Mouse (Mus musculus) brain, embryonic 14.5 days (tissue): Measurements from ENCODE around the gene Pum1.

Experiments
- CTCF ChIP-seq: fragments of 200-500 bp; IDR thresholded peaks from 2 replicates; pipeline ENCODE4 v1.5.1; 2012; ENCODE audit warnings: inconsistent platforms, mild to moderate bottlenecking, moderate library complexity, borderline replicate concordance; ENCODE audit not compliant: insufficient read depth, insufficient read length; ENCODE audit errors: extremely low read depth
- POLR2A ChIP-seq: fragments of 200-500 bp; IDR thresholded peaks from 2 replicates; pipeline ENCODE4 v1.6.1; 2012; ENCODE audit warnings: mild to moderate bottlenecking, inconsistent platforms, borderline replicate concordance; ENCODE audit not compliant: poor library complexity, insufficient read depth, insufficient read length, severe bottlenecking; ENCODE audit errors: extremely low read depth

- no peak for TF ChIP-seq CTCF
- TF ChIP-seq POLR2A, result no peak
These were observed 136.5 kb downstream of the Pum1 start for GRCm38 (mm10) chr4:130799582-130799981.
